In the genomic region with DNA sequence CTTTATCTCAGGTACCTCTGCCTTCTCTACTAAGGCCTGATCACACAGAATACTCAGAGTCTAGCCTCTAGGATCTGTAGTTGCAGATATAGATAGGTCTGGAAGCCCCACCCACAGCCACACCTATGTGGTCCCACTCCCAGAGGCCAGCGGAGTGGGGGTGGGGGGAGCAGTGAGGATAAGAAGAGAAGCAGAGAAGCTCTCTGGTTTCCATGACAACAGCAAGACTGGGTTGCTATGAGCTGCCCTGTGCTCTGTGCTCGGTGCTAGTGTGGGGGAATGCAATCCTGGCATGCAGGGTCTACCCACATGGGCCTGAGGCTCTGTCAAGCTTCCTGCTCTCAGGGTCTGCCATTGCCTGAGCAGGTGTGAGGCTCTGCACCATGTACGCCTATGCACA, we compare ENCODE assay signal across 10 mouse cellular contexts. TPM values are rescaled to one million over a fixed set of nuclear protein-coding genes. Genes with fewer than 3 reads are reported as not detected.
DNase-seq lines count a peak whose midpoint lies in the region.
"Had no signal": no experiment of that assay in that cellular context is flagged by ENCODE, and none has a peak within 500 bp of the region (broad histone marks: within the 10 kb centered on the region; RNA-seq: fewer than 3 reads in every experiment).

No protein-coding gene starts in this region.

- peak; percentile 36 for DNase-seq in left cerebral cortex, adult 11 months (ENCODE audit: low spot score)
- no peak for DNase-seq in left cerebral cortex, postnatal 4 days
- DNase-seq in frontal cortex, postnatal 25 days (ENCODE audit: low spot score in 2 of 2) = peak; percentile 17 to 29
- DNase-seq in left cerebral cortex, postnatal 14 days (ENCODE audit: low spot score in 2 of 2) = peak; percentile 57 to 84
- peak; percentile 30 to 41 for DNase-seq in right cerebral cortex, postnatal 36 days (ENCODE audit: low spot score in 2 of 2)
- DNase-seq in lung, postnatal 25 days (ENCODE audit: low spot score) = no peak
- no peak for DNase-seq in urinary bladder, postnatal 10 days (ENCODE audit: low spot score)
- no peak for DNase-seq in heart, adult 18-20 months
- DNase-seq: lung, adult 2 months had no signal

- intact Hi-C loops in left cerebral cortex, postnatal 4 days (cut with DNase I) = loop anchor here (10.0 kb wide), 1 partner anchor 46 kb away; a partner anchor contains a TSS
- intact Hi-C loops in left cerebral cortex, postnatal 14 days (cut with DNase I) = no loop called here

RNA-seq across cellular contexts. Expression of a gene that starts 27.3 kb away (rescaled TPM):
- not detected for total RNA-seq in left cerebral cortex, postnatal 4 days (2021)
- not detected for total RNA-seq in left cerebral cortex, postnatal 14 days (2021)
- total RNA-seq in heart, adult 18-20 months (2021) = not detected
- total RNA-seq: gastrocnemius, adult 18-20 months had no signal

RNA-seq across cellular contexts. Expression of a gene that starts 49.3 kb away (rescaled TPM):
- total RNA-seq in left cerebral cortex, postnatal 4 days (2021) = 100 to 1,000 TPM; 185 to 192 TPM
- total RNA-seq in left cerebral cortex, postnatal 14 days (2021) = 100 to 1,000 TPM; 297 to 325 TPM
- under 1 TPM in 1 of 2 experiments, not detected in 1; 0.10 TPM for total RNA-seq in heart, adult 18-20 months (2021)

Comparison
In these comparisons a context has a peak if more than half of its experiments do, and no peak if none do; other contexts are left out.
1. DNase-seq: peak in left cerebral cortex, adult 11 months (single experiment), frontal cortex, postnatal 25 days (2 of 2), left cerebral cortex, postnatal 14 days (2 of 2) and right cerebral cortex, postnatal 36 days (2 of 2); none in left cerebral cortex, postnatal 4 days (single experiment), lung, postnatal 25 days (single experiment), urinary bladder, postnatal 10 days (single experiment) and heart, adult 18-20 months (0 of 2).
2. RNA of a gene that starts 49.3 kb away (total RNA-seq): 297 to 325 TPM in left cerebral cortex, postnatal 14 days and 185 to 192 TPM in left cerebral cortex, postnatal 4 days; 0.10 TPM in heart, adult 18-20 months; every median in the first group is over 100 times any median in the second.